Mouse (Mus musculus) thymus, postnatal 0 days (tissue): ENCODE data around the gene Slc22a18. TPM values are rescaled to one million over a fixed set of nuclear protein-coding genes. Genes with fewer than 3 reads are reported as not detected.

Source experiments
- DNase-seq: peaks from one replicate; pipeline ENCODE4 v3.0.0-alpha.2; 2015; ENCODE audit warnings: low spot score
- polyA plus RNA-seq: library from polyadenylated mRNA; unstranded; fragments of >200 nt; fragmentation: Nextera tagmentation; extraction: Ambion mirVana; gene quantifications from 2 replicates; pipeline ENCODE4 v1.2.1, GENCODE M21; 2015

The Slc22a18 gene
- polyA plus RNA-seq, 1 experiment from 2014 or later: 1.0 TPM

DNA sequence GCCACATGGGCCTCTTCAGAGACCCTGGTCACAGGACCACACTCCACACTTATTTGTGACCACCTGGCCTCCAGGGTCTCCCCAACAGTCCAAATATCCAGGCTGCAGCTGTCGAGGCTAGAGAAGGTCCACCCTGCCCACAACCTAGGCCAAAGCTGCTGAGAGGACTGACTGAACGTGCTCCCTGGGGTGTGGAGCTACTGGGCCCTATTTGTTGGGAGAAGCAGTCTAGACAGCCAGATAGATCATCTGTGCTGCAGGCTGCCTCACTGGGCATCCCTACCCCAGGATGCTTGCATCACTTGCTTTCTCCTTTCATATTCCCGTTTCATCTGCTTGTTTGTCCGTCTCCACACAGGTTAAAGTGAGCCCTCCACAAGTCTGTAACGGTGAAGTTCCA, 11.0 kb upstream of the Slc22a18 start:
- no peak for DNase-seq

DNA sequence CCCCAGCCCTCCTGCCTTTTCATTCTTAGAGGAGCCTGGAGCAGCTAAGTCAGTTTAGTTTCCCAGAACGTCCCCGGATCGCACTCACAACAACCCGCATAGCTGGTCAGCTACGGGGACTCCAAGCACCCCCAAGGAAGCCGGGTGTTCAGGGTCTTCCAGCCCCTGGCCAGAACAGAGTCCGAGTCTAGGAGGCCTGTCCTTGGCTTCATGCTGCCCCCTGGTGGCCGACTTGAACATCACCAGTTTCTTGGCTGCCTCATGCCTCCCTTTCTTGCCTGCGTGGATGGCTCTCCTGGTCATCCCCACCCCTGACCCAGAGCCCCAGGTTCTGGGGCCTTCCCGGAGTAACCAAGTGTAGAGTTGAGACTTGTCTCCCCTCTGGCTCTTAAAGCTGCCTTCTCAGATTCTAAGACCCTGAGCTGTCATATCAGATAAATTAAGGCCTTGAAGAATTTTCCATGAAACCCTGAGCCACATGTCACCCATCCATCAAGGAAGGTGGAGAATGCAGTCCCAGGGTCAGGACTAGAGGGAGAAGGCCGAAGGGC, 9.6 kb upstream of the Slc22a18 start:
- DNase-seq: peak; percentile 65

DNA sequence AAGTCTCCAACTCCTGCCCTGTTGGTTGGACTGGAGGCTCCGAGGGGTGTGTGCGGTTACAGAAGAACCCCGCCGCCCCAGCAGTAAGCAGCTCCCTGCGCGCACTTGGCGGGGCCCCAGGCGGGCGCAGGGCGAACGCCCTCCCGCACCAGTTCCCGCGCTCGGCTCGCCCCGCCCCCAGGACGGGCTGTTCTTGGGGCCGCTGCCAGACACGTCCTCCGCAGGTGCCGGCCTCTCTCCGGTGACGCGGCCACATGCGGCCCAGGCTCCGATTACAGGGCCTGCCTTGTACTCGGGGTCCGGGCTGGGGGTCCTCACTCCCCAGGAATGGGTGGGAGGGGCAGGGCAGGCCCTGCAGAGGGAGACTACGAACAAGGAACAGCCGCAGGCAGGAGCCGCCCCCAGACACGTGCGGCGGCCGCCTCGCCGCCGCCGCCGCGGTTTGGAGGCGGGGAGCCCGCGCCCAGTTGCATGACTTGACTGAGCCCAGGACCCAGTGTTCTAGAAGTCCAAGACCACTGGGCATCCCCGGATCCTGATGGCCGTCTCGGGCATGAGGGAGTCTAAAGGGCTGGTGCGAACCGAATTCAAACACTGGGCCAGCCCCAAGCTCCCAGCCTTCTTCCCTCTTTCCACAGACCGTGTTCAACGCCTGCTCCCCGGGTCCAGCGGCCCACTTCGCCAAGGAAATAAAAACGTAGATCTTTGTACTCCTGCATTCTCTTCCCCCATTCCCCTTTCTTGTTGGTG, 8.6 kb upstream of the Slc22a18 start:
- peak; percentile 53 for DNase-seq

DNA sequence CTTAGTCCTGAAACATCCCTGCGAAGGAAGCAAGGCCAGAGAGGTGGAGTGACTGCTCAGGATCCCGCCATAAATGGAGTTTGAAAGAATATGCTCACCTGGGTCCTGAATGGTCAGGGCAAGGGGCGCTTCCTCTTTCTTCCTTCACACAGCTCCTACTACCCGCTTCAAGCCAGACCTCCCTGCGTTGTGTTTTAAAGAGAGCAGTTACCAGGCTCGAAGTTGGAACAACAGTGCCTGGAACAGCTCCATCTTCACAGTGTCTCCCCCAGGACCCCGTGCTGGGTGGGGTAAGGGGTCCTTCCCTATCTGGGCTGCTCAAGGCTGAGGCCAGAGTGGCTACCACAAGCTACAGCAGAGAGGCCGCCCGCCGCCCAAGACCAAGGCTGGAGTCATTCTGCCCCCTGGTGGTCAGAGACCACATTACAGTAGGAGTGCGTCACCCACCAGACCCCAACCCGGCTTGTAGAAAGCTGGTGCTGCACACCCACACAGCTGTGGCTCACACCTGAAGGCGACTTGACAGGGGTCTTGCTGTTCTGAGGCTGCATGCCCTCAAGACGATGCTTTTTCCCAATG, 7.3 kb upstream of the Slc22a18 start:
- peak; percentile 82 for DNase-seq

DNA sequence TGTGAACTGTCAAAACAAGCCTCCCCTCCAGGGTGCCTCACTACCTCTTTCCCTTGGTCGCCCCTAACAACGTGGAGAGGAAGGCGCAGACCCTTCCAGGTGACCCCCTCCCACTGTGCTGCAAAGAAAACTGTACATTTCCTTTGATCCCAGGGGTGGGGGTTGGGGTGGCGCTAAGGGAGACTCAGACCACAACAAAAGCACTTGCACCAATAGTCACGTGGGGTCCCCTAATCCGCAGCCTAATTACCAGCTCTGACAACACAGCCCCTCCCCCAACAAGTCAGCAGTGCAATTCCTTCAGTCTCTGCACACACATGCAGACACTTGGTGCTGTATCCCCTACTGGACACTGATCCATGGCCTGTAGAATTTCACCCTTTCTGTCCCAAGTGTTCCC, 5.8 kb upstream of the Slc22a18 start:
- DNase-seq: no peak

DNA sequence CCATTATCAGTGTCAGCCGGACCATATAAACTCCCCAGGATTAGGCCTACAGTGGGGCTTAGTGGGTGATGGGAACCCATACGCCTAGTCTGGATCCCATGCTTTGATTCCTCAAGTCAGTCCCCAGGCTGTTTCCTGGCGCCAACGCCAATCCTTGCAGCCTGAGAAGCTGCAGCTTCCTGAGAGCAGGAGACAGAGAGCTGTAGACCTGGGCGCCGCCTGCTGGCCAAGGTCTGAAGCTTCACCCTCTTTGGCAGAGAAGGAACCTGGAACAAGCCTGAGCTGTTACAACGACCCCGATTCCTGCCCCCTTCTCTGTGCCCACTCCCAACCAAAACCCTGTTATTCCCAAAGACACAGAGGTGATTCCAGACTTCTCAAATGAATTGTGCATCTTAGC, 3.6 kb upstream of the Slc22a18 start:
- DNase-seq: peak; percentile 75

DNA sequence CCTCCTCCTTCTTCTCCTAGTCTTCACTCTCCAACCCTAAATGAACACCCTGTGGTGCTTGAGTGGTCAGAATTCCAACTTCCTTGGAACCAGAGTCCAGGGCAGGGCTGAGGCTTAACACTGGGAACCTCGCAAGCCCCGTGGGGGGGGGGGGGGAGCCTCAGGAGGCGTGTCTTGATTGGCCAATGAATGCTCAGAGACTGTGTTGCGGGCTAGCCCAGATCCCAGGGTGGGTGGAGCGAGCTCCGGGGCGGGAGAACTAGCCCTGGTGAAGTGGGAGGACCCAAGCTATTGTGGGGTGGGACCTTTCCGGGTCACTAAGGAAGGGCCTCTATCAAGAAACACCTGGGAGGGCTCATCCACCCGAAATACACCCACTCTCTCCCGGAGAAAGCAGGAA, 1.3 kb downstream of the Slc22a18 start:
- no peak for DNase-seq

DNA sequence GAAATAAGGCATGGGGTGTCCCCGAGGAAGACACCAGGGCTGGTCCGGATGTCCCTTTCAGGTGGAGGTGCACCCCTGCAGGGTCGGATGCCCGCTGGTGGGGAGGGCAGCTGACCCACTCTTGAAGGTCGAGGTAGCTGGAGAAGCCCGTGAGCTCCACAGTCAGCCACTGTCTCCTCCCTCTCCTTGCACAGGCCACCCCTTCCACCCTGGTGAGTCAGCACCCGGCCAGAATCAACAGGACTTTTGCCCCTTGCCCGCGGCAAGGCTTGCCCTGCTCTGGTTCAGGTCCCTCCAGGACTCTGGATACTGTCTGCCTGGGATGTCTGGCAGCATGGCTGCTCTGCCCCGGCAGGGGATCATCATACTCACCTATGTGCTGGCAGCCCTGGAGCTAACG, 2.3 kb downstream of the Slc22a18 start:
- no peak for DNase-seq

DNA sequence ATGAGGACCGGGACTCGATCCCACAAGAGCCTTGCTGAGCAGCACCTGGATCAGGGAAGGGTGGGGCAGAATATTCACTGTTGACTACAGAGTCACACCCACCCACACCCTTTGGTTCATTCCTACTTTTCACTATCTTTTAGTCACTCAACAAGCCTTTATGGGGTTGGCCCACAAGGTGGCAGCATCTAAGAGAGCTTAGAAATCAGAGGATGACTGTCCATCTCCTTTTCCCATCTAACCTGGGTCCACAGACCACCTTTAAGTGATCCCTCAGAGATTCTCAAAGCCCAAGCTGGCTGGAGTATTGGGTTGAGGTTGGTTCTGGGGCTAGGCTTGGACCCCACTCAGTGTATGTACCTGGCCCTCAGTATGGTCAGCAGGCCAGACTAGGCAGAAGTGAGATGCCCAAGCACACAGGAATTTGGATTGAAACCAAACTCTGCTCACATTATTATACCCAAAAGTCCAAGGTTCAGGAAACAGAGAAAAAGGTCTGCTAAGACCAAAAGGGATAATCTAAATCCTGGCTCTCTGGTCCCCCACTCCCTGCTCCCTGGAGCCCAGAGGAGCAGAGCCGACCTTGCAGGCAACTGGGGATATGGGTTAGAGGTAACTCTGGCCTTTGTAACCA, 3.3 kb downstream of the Slc22a18 start:
- DNase-seq: no peak

DNA sequence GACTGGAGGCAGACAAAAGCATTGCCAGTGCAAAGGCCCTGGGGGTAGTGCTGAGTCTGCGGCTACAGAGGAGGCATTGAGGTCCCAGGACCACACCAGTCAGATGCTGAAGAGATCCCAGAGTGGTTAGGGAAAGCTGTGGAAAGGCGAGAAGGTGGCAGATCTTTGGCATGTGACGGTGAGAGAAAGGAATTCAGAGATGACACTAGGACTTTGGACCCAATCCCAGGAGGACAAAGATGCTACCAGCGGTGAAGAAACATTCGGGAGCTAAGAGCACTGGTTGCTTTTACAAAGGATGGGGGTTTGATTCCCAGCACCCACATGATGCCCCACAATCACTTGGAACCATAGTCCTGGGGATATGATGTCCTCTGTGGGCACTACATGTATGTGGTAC, 4.3 kb downstream of the Slc22a18 start:
- no peak for DNase-seq

DNA sequence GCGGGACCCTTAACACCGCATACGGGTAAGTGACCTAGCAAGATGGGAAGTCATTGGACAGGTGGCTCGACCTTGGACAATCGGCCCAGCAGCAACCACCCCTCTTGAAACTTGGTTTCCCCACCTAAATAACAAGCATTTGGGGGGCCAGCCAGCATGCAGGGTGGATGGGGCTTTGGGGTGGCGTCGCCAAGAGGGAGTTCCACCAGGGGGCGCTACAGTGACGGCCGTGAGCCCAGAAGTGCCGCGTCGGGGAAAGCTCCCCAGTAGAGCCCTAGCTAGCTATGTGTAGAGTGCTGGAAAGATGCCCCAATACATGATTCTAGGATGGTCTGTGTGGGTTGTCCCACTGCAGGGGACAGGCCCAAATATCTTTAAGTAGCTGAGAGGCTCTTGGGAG, 7.0 kb downstream of the Slc22a18 start:
- DNase-seq: peak; percentile 70

DNA sequence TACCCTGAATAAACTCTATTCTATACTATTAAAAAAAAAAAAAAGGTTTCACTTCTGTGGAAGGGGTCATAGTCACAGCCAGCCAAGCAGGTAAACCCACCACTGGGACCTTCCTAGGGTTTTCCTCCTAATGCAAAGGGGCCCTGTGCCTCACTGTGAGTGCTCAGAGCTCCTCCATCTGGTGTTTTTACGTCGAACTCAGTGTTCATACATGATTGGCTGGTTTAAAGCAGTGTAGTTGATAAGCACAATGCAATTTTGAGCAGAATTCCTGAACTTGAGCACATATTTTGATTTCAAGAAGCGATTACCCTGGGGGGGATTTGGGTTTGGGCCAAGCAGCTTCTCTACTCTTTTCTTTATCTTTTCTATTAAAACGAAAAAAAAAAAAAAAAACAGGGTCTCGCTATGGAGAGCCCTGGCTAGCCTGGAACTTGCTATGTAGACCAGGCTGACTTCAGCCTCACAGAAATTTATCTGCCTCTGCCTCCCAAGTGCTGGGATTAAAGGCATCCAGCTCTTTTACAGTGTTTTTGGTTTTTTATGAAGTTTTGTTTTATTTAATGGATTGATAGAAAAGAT, 8.4 kb downstream of the Slc22a18 start:
- DNase-seq: no peak

DNA sequence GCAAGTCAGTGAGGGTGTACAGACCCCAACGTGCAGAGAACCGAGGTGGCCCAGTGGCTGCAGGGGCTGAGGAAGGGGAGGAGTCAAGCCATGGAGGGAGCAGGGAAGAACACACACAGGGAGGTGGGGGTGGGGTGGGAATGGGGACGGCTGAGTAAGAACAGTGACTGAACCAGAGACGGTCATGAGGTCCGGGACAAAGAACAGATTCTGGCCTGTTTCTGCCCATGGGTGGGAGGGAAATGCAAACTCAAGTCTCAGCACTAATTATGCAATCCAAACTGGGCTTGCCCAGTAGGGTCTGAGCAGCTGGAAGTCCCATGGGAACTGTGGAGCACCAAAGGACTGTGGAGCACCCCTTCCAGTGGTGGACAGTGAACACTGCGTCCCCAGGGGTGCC, 9.0 kb downstream of the Slc22a18 start:
- no peak for DNase-seq

DNA sequence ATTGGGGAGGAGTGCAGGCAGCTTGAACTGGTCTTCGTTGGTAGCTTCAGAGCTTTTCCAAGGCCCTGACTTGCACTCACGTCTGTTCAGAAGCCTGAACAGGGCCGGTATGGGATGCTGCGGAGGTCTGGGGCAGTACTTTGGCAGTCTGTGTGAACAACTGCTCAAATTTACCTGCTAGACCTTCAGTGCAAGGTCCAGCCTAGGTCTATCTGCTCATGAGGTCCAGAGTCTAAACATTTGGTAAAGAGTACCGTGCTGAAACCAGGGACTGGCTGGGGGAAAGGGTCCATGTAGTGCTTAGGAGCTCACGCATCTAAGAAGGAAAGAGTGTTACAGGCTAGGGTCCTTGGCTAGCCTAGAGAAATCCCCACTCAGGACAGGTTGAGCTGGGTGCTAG, 16.2 kb downstream of the Slc22a18 start:
- no peak for DNase-seq

DNA sequence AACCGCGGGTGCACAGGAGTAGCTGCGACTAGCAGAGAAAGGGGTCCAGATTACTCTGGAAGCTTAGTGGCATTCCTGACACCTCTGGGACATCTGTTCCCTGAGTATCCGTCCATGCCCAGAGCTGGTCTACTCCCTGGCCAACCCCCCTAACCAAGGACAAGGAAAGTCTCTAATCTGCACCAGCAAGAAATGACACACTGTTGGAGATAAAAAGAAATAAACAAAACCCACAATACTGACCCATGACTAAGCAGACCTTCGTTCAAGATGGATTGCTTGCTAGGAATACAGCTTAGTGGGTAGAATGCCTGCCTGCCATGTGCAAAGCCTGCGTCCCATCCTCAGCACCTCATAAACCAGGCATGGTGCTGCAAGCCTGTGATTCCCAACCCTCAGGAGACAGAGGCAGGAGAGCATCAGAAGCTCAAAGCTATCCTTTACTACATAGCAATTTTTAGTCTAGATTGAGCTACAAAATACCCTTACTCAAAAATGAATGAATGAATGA, 20.1 kb downstream of the Slc22a18 start:
- no peak for DNase-seq

DNA sequence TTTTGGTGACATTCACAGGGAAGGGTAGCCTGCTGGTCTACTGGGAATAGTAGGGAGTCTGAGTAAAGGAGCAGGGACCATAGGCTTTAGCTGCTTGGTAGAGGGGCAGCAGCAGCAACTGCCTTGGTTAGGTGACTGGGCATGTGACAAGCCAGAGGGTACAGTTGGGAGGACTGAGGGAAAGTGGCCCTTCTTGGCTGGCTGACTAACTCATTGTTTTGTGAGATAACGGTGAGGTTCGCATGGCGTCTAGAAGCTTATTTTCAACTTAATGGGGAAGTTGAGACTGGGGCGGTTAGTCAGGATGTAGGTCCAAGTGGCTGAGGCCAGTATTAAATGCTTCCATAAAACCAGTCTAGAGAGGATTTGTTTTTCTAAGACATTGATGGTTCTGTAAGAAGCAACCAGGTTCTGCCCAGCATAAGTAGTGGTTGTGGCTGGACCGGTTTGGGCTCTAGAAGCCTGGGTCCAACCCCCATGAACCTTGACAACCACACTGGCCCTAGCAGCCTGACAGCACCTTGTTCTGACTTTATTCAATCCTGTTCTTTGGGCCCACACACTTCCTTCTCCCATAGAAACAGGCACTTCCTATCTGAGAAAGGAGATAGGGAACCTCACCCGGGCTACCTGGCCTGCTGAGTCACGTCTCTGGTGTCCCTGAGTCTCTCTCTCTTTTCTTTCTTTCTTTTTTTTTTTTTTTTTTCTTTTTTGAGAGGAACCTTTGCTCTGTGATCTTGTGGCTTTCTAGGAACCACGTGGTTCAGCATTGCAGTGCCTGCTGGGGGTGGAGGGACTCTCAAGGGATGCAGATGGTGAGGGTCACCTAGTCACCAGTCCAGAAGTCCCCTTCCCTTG, 21.8 kb downstream of the Slc22a18 start:
- DNase-seq: no peak

DNA sequence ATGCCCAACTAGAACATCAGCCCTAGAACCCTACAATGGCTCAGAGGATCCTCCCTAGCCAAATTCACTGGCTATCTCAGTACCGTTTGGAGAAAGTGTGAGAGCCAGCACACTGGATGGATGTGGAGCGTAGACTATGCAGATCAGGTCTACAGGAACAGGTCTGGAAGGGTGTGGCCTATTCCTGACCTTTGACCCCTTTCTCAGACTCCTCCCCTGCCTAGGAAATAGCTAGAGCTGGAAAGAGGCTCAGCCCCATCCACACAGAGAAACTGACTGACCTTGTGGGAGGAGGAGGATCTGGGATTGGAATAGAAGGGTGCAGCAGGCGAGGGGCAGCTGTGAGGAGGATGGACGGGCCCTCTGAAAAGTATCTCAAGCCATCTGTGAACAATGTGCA, 25.0 kb downstream of the Slc22a18 start:
- DNase-seq: no peak

DNA sequence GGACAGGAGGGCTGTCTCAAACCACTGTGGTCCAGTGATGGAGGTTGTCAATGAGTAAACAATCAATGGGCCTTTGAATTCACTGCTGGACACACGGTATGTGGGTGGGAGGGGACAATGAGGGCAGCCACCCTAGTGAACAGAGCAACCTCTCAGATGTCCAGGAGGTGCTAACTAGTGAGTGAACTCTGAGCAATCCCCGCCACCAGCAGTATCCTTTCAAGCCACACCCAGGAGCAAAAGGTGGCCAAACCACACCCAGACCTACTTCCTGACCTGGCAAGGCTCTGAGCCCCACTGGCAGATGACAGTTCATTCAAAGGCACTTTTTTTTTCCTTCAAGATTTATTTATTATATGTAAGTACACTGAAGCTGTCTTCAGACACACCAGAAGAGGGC, 27.4 kb downstream of the Slc22a18 start:
- DNase-seq: no peak

DNA sequence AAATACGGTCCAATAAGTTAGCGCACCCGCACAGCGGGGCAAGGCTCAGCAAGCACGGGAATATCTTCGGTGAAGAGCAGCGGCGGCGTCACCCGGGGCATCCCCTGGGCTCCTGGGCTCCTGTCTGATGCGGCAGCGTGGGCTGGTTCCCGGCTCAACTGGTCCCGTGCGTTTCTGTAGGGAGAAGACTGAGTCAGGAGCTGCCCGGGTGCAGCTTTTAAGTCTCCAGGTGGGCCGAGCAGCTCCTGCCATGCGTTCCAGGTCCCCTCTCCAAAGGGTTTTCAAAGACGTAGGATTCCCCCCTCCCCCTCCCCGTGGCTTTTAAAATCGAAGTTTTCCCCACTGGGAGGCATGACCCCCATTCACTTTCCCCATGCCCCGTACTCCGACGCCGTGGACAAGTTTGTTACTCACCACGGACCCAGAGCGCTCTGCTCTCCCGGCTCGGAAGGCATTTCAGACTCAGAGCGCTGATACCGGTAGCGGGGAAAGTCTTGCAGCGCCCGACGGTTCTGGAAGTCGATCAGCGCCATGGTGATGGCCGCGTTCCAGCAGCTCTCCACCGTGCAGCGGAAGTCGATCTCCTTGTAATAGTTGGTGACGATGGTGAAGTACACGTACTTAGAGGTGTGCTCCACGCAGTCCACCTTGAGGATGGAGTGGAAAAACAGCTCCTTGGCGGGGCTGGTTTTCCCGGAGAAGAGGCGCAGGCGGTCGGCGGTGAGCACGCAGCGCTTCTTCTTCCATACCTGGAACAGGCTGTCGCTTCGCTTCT, 28.3 kb downstream of the Slc22a18 start:
- peak; percentile 13 for DNase-seq
